Mouse (Mus musculus): ENCODE measurements around the gene Tex26. TPM values are rescaled to one million over a fixed set of nuclear protein-coding genes. Genes with fewer than 3 reads are reported as not detected.

The Tex26 gene
- polyA plus RNA-seq, 1 experiment: not detected

GRCm38 (mm10) chr5:149417381-149417780 is 22.1 kb upstream of the Tex26 start:
- WGBS: 95% methylated on average over 4 of the region's 4 CpGs
- H3K27ac ChIP-seq (ENCODE audit: insufficient read depth, low read depth, low read length): no peak overlapping the region
- no peaks in the 10 kb centered on the region for H3K36me3 ChIP-seq (ENCODE audit: control insufficient read depth, insufficient read depth, low read length)
- no peak overlapping the region for H3K4me3 ChIP-seq (ENCODE audit: low read depth, low read length)
- no peaks in the 10 kb centered on the region for H3K27me3 ChIP-seq (ENCODE audit: control insufficient read depth, insufficient read depth, low read length)
- no peaks in the 10 kb centered on the region for H3K4me1 ChIP-seq (ENCODE audit: control insufficient read depth, insufficient read depth, insufficient read length, low read length)
- TF ChIP-seq POLR2A (IDR thresholded peaks at IDR 0.05; ENCODE audit: low read depth, low read length): no peak
- TF ChIP-seq CTCF (IDR thresholded peaks at IDR 0.05; ENCODE audit: extremely low read depth, insufficient read length, insufficient replicate concordance, low read depth, low read length): peak; percentile 45; the same call in 1 of the 2 replicates

GRCm38 (mm10) chr5:149426525-149426924 is 12.9 kb upstream of the Tex26 start:
- Histone ChIP-seq H3K4me1 (ENCODE audit: control insufficient read depth, insufficient read depth, insufficient read length, low read length) (peaks cover 10% of the 10 kb centered on the region; the same call in 1 of the 2 replicates), H3K27me3 (ENCODE audit: control insufficient read depth, insufficient read depth, low read length) (no peaks in the 10 kb centered on the region), H3K4me3 (ENCODE audit: low read depth, low read length) (no peak overlapping the region), H3K36me3 (ENCODE audit: control insufficient read depth, insufficient read depth, low read length) (no peaks in the 10 kb centered on the region), H3K27ac (ENCODE audit: insufficient read depth, low read depth, low read length) (no peak overlapping the region)
- TF ChIP-seq POLR2A (IDR thresholded peaks at IDR 0.05; ENCODE audit: low read depth, low read length): no peak
- 72% methylated on average over 3 of the region's 3 CpGs for WGBS

- 82% methylated on average over 8 of the region's 8 CpGs for WGBS
- H3K4me3 ChIP-seq (ENCODE audit: low read depth, low read length): no peak overlapping the region
- H3K4me1 ChIP-seq (ENCODE audit: control insufficient read depth, insufficient read depth, insufficient read length, low read length): peaks cover 10% of the 10 kb centered on the region; the same call in 1 of the 2 replicates
- H3K36me3 ChIP-seq (ENCODE audit: control insufficient read depth, insufficient read depth, low read length): no peaks in the 10 kb centered on the region
- no peaks in the 10 kb centered on the region for H3K27me3 ChIP-seq (ENCODE audit: control insufficient read depth, insufficient read depth, low read length)
- H3K27ac ChIP-seq (ENCODE audit: insufficient read depth, low read depth, low read length): no peak overlapping the region
- no peak for TF ChIP-seq CTCF (IDR thresholded peaks at IDR 0.05; ENCODE audit: extremely low read depth, insufficient read length, insufficient replicate concordance, low read depth, low read length)
- TF ChIP-seq POLR2A (IDR thresholded peaks at IDR 0.05; ENCODE audit: low read depth, low read length): no peak
These were observed 12.0 kb upstream of the Tex26 start for GRCm38 (mm10) chr5:149427277-149428060.

GRCm38 (mm10) chr5:149428347-149428746 is 11.1 kb upstream of the Tex26 start:
- Histone ChIP-seq H3K36me3 (ENCODE audit: control insufficient read depth, insufficient read depth, low read length) (no peaks in the 10 kb centered on the region), H3K27ac (ENCODE audit: insufficient read depth, low read depth, low read length) (no peak overlapping the region), H3K4me1 (ENCODE audit: control insufficient read depth, insufficient read depth, insufficient read length, low read length) (peaks cover 10% of the 10 kb centered on the region; the same call in 1 of the 2 replicates), H3K27me3 (ENCODE audit: control insufficient read depth, insufficient read depth, low read length) (no peaks in the 10 kb centered on the region), H3K4me3 (ENCODE audit: low read depth, low read length) (no peak overlapping the region)
- WGBS: 25% methylated on average over 6 of the region's 6 CpGs
- TF ChIP-seq POLR2A (IDR thresholded peaks at IDR 0.05; ENCODE audit: low read depth, low read length) (no peak), CTCF (IDR thresholded peaks at IDR 0.05; ENCODE audit: extremely low read depth, insufficient read length, insufficient replicate concordance, low read depth, low read length) (no peak)

GRCm38 (mm10) chr5:149428810-149429255 is 10.6 kb upstream of the Tex26 start:
- 16% methylated on average over 2 of the region's 2 CpGs for WGBS
- TF ChIP-seq CTCF (IDR thresholded peaks at IDR 0.05; ENCODE audit: extremely low read depth, insufficient read length, insufficient replicate concordance, low read depth, low read length) (no peak), POLR2A (IDR thresholded peaks at IDR 0.05; ENCODE audit: low read depth, low read length) (no peak)
- H3K4me1 ChIP-seq (ENCODE audit: control insufficient read depth, insufficient read depth, insufficient read length, low read length): peaks cover 13% of the 10 kb centered on the region; the same call in 1 of the 2 replicates
- H3K4me3 ChIP-seq (ENCODE audit: low read depth, low read length): no peak overlapping the region
- no peak overlapping the region for H3K27ac ChIP-seq (ENCODE audit: insufficient read depth, low read depth, low read length)
- H3K36me3 ChIP-seq (ENCODE audit: control insufficient read depth, insufficient read depth, low read length): no peaks in the 10 kb centered on the region
- H3K27me3 ChIP-seq (ENCODE audit: control insufficient read depth, insufficient read depth, low read length): no peaks in the 10 kb centered on the region

DNA sequence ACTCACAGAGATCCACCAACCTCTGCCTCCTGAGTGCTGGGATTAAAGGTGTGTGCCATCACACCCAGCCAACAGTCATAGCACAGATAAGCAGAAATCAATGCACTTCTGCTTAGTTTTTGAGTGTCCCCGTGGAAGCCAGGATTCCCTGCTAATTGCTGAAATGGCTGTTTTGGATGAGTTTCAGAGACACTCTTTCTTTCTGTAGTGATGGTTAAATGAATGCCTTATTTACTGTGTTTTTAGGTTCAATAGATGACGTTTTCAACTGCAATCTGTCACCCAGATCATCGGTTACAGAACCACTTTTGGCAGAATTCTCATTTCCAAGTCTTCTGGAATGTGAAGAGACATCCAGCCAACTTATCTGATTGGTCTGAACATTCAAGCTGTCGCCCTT is 9.9 kb upstream of the Tex26 start:
- 63% methylated on average over 4 of the region's 4 CpGs for WGBS
- H3K4me3 ChIP-seq (ENCODE audit: low read depth, low read length): no peak overlapping the region
- peaks cover 15% of the 10 kb centered on the region; the same call in 1 of the 2 replicates for H3K4me1 ChIP-seq (ENCODE audit: control insufficient read depth, insufficient read depth, insufficient read length, low read length)
- no peak overlapping the region for H3K27ac ChIP-seq (ENCODE audit: insufficient read depth, low read depth, low read length)
- no peaks in the 10 kb centered on the region for H3K36me3 ChIP-seq (ENCODE audit: control insufficient read depth, insufficient read depth, low read length)
- no peak for TF ChIP-seq POLR2A (IDR thresholded peaks at IDR 0.05; ENCODE audit: low read depth, low read length)
- H3K27me3 ChIP-seq (ENCODE audit: control insufficient read depth, insufficient read depth, low read length): no peaks in the 10 kb centered on the region

GRCm38 (mm10) chr5:149430943-149431342 is 8.5 kb upstream of the Tex26 start:
- H3K36me3 ChIP-seq (ENCODE audit: control insufficient read depth, insufficient read depth, low read length): no peaks in the 10 kb centered on the region
- H3K4me3 ChIP-seq (ENCODE audit: low read depth, low read length): no peak overlapping the region
- TF ChIP-seq CTCF (IDR thresholded peaks at IDR 0.05; ENCODE audit: extremely low read depth, insufficient read length, insufficient replicate concordance, low read depth, low read length) (no peak), POLR2A (IDR thresholded peaks at IDR 0.05; ENCODE audit: low read depth, low read length) (no peak)
- no peak overlapping the region for H3K27ac ChIP-seq (ENCODE audit: insufficient read depth, low read depth, low read length)
- no peaks in the 10 kb centered on the region for H3K27me3 ChIP-seq (ENCODE audit: control insufficient read depth, insufficient read depth, low read length)
- WGBS: 89% methylated on average over 3 of the region's 3 CpGs
- peaks cover 16% of the 10 kb centered on the region; the same call in 1 of the 2 replicates for H3K4me1 ChIP-seq (ENCODE audit: control insufficient read depth, insufficient read depth, insufficient read length, low read length)
